Mouse (Mus musculus) macrophage (primary cell): ENCODE results near the gene Tmsb10. TPM values are rescaled to one million over a fixed set of nuclear protein-coding genes. Genes with fewer than 3 reads are reported as not detected.

Experiments used
- H3K27ac ChIP-seq: fragments of 350-480 bp; formaldehyde crosslinking; 2 replicates; pipeline ENCODE4 v1.9.0; 2021
- H3K36me3 ChIP-seq: fragments of 350-480 bp; formaldehyde crosslinking; 2 replicates; pipeline ENCODE4 v1.9.0; 2021; ENCODE audit errors: inconsistent target
- H3K4me3 ChIP-seq: fragments of 350-480 bp; formaldehyde crosslinking; 2 replicates; pipeline ENCODE4 v1.9.0; 2021; ENCODE audit errors: inconsistent target
- H3K79me2 ChIP-seq: fragments of 350-480 bp; formaldehyde crosslinking; 2 replicates; pipeline ENCODE4 v1.9.0; 2021; ENCODE audit errors: inconsistent target
- WGBS: methylation state at CpG from one replicate; pipeline ENCODE4 v1.1.7; 2026; ENCODE audit warnings: inconsistent platforms; ENCODE audit not compliant: missing documents; 5-methylcytosine and 5-hydroxymethylcytosine counted together
- polyA plus RNA-seq: library from polyadenylated mRNA; stranded (reverse); fragments of 250-400 nt; gene quantifications from 3 replicates; pipeline ENCODE4 v1.2.4, GENCODE M21; 2018; ENCODE audit warnings: inconsistent platforms

Gene Tmsb10
- polyA plus RNA-seq, 1 experiment from 2014 or later, result 2,086 TPM

- H3K27ac ChIP-seq, result no peak overlapping the region
These were observed 3.8 kb upstream of the Tmsb10 start for GRCm38 (mm10) chr6:72962281-72962741.

GRCm38 (mm10) chr6:72961603-72962002 is 3.1 kb upstream of the Tmsb10 start:
- Histone ChIP-seq H3K36me3 (no peaks in the 10 kb centered on the region), H3K79me2 (peaks cover 14% of the 10 kb centered on the region), H3K4me3 (no peak overlapping the region), H3K27ac (no peak overlapping the region)
- WGBS, result 90% methylated on average over 8 of the region's 9 CpGs

More at GRCm38 (mm10) chr6:72962281-72962741, 3.8 kb upstream of the Tmsb10 start:
- peaks cover 8% of the 10 kb centered on the region for H3K79me2 ChIP-seq
- WGBS, result 37% methylated on average over 7 of the region's 7 CpGs
- H3K4me3 ChIP-seq, result no peak overlapping the region
- no peaks in the 10 kb centered on the region for H3K36me3 ChIP-seq

GRCm38 (mm10) chr6:72960675-72961074 is 2.1 kb upstream of the Tmsb10 start:
- Histone ChIP-seq H3K27ac (no peak overlapping the region), H3K4me3 (no peak overlapping the region), H3K79me2 (peaks cover 14% of the 10 kb centered on the region), H3K36me3 (no peaks in the 10 kb centered on the region)
- WGBS, result 94% methylated on average over 5 of the region's 5 CpGs

GRCm38 (mm10) chr6:72959175-72959574 is 627 bp upstream of the Tmsb10 start:
- H3K36me3 ChIP-seq, result no peaks in the 10 kb centered on the region
- peaks cover 14% of the 10 kb centered on the region for H3K79me2 ChIP-seq
- H3K4me3 ChIP-seq, result peak overlapping the region; percentile 84; the same call in 1 of the 2 replicates
- no peak overlapping the region for H3K27ac ChIP-seq
- WGBS, result 70% methylated on average over 4 of the region's 4 CpGs

- Histone ChIP-seq H3K4me3 (peak overlapping the region; percentile 84), H3K79me2 (peaks cover 14% of the 10 kb centered on the region), H3K36me3 (no peaks in the 10 kb centered on the region), H3K27ac (peak overlapping the region; percentile 73)
- WGBS, result under 1% methylated on average over 64 of the region's 75 CpGs
These were observed 589 bp downstream of the Tmsb10 start for GRCm38 (mm10) chr6:72957676-72958641.

GRCm38 (mm10) chr6:72957093-72957435 is 1.5 kb downstream of the Tmsb10 start:
- 6% methylated on average over 12 of the region's 14 CpGs for whole genome bisulfite sequencing
- Histone ChIP-seq H3K79me2 (peaks cover 14% of the 10 kb centered on the region), H3K27ac (peak overlapping the region; percentile 73), H3K4me3 (peak overlapping the region; percentile 84), H3K36me3 (no peaks in the 10 kb centered on the region)

GRCm38 (mm10) chr6:72956199-72957092 is 2.1 kb downstream of the Tmsb10 start:
- peak overlapping the region; percentile 73 for H3K27ac ChIP-seq
- WGBS, result 20% methylated on average over 15 of the region's 15 CpGs
- peaks cover 14% of the 10 kb centered on the region for H3K79me2 ChIP-seq
- peak overlapping the region; percentile 84 for H3K4me3 ChIP-seq
- no peaks in the 10 kb centered on the region for H3K36me3 ChIP-seq

- Histone ChIP-seq H3K4me3 (no peak overlapping the region), H3K27ac (peak overlapping the region; percentile 73; the same call in 1 of the 2 replicates), H3K79me2 (peaks cover 14% of the 10 kb centered on the region), H3K36me3 (no peaks in the 10 kb centered on the region)
- 29% methylated on average over 8 of the region's 8 CpGs for WGBS
These were observed 2.9 kb downstream of the Tmsb10 start for GRCm38 (mm10) chr6:72955517-72956198.

GRCm38 (mm10) chr6:72954786-72955185 is 3.8 kb downstream of the Tmsb10 start:
- WGBS, result 7% methylated on average over 7 of the region's 7 CpGs
- Histone ChIP-seq H3K79me2 (peaks cover 14% of the 10 kb centered on the region), H3K4me3 (no peak overlapping the region), H3K36me3 (no peaks in the 10 kb centered on the region), H3K27ac (peak overlapping the region; percentile 73; the same call in 1 of the 2 replicates)

GRCm38 (mm10) chr6:72952967-72953366 is 5.6 kb downstream of the Tmsb10 start:
- H3K79me2 ChIP-seq, result peaks cover 13% of the 10 kb centered on the region
- no peaks in the 10 kb centered on the region for H3K36me3 ChIP-seq
- H3K27ac ChIP-seq, result no peak overlapping the region
- WGBS, result 84% methylated on average over 2 of the region's 2 CpGs
- no peak overlapping the region for H3K4me3 ChIP-seq

GRCm38 (mm10) chr6:72952221-72952620 is 6.3 kb downstream of the Tmsb10 start:
- no peaks in the 10 kb centered on the region for H3K36me3 ChIP-seq
- H3K27ac ChIP-seq, result no peak overlapping the region
- H3K79me2 ChIP-seq, result peaks cover 6% of the 10 kb centered on the region; the same call in 1 of the 2 replicates
- H3K4me3 ChIP-seq, result no peak overlapping the region
- WGBS, result 52% methylated on average over 2 of the region's 2 CpGs

- 98% methylated on average over 9 of the region's 9 CpGs for WGBS
- H3K79me2 ChIP-seq, result no peaks in the 10 kb centered on the region
- no peak overlapping the region for H3K27ac ChIP-seq
These were observed 9.3 kb downstream of the Tmsb10 start for GRCm38 (mm10) chr6:72949161-72949756.

GRCm38 (mm10) chr6:72948392-72948791 is 10.2 kb downstream of the Tmsb10 start:
- WGBS, result 44% methylated on average over 3 of the region's 3 CpGs
- H3K79me2 ChIP-seq, result no peaks in the 10 kb centered on the region
- no peak overlapping the region for H3K4me3 ChIP-seq
- H3K36me3 ChIP-seq, result no peaks in the 10 kb centered on the region
- H3K27ac ChIP-seq, result no peak overlapping the region

More at GRCm38 (mm10) chr6:72949161-72949756, 9.3 kb downstream of the Tmsb10 start:
- Histone ChIP-seq H3K36me3 (no peaks in the 10 kb centered on the region), H3K4me3 (no peak overlapping the region)

GRCm38 (mm10) chr6:72947960-72948359 is 10.6 kb downstream of the Tmsb10 start:
- H3K79me2 ChIP-seq, result no peaks in the 10 kb centered on the region
- no peak overlapping the region for H3K27ac ChIP-seq
- no peak overlapping the region for H3K4me3 ChIP-seq
- WGBS, result 96% methylated on average over 6 of the region's 6 CpGs
- no peaks in the 10 kb centered on the region for H3K36me3 ChIP-seq
